Mouse (Mus musculus) ES-Bruce4 (cell line): ENCODE measurements at regions not wholly inside any gene's neighbourhood (a gene's known extent, or its start where the extent isn't known, plus 50 kb on each side); places are given as distances from the start of the nearest gene placed in this dataset.

Source experiments
- H3K27ac ChIP-seq: 2 replicates; pipeline ENCODE4 v1.5.1; 2012; ENCODE audit warnings: low read length, inconsistent platforms; ENCODE audit not compliant: insufficient read depth
- H3K27me3 ChIP-seq: 2 replicates; pipeline ENCODE4 v1.6.1; 2012; ENCODE audit warnings: mild to moderate bottlenecking, low read length, inconsistent platforms; ENCODE audit not compliant: control insufficient read depth, poor library complexity, insufficient read depth, severe bottlenecking
- H3K36me3 ChIP-seq: 2 replicates; pipeline ENCODE4 v1.6.1; 2012; ENCODE audit warnings: inconsistent platforms, mild to moderate bottlenecking, low read length, moderate library complexity; ENCODE audit not compliant: control insufficient read depth, poor library complexity, insufficient read depth, severe bottlenecking
- H3K4me1 ChIP-seq: one replicate; pipeline ENCODE4 v1.8.1; 2011; ENCODE audit warnings: low read length; ENCODE audit not compliant: control insufficient read depth, insufficient read depth
- H3K4me3 ChIP-seq: 2 replicates; pipeline ENCODE4 v1.5.1; 2011; ENCODE audit warnings: low read depth, mild to moderate bottlenecking, low read length
- H3K9ac ChIP-seq: 2 replicates; pipeline ENCODE4 v1.6.1; 2012; ENCODE audit warnings: low read depth, mild to moderate bottlenecking, inconsistent platforms; ENCODE audit not compliant: poor library complexity, severe bottlenecking
- H3K9me3 ChIP-seq: replicated peaks from 2 replicates; pipeline ENCODE4 v1.6.1; 2012; ENCODE audit warnings: mild to moderate bottlenecking, low read length, inconsistent platforms; ENCODE audit not compliant: control insufficient read depth, poor library complexity, insufficient read depth, severe bottlenecking
- CTCF ChIP-seq: IDR thresholded peaks from one replicate; pipeline ENCODE4 v1.8.1; 2011; ENCODE audit warnings: low read depth, low read length
- EP300 ChIP-seq: IDR thresholded peaks from 2 replicates; pipeline ENCODE4 v1.6.1; 2011; ENCODE audit warnings: low read depth, low read length; ENCODE audit not compliant: insufficient read depth
- POLR2A ChIP-seq: IDR thresholded peaks from one replicate; pipeline ENCODE4 v1.8.1; 2011; ENCODE audit warnings: low read length; ENCODE audit not compliant: insufficient read depth

- Histone ChIP-seq H3K36me3 (no peaks in the 10 kb centered on the region), H3K4me3 (no peak overlapping the region), H3K9me3 (no peaks in the 10 kb centered on the region), H3K4me1 (no peaks in the 10 kb centered on the region), H3K27me3 (no peaks in the 10 kb centered on the region), H3K27ac (no peak overlapping the region), H3K9ac (no peak overlapping the region)
- TF ChIP-seq EP300 (no peak), POLR2A (no peak), CTCF (no peak)
Observed at GRCm38 (mm10) chr5:26338191-26338590, 80.7 kb downstream of the Gm7361 start.

GRCm38 (mm10) chr5:26339266-26339665 lies 81.8 kb downstream of the Gm7361 start:
- Histone ChIP-seq H3K27me3 (no peaks in the 10 kb centered on the region), H3K4me3 (no peak overlapping the region), H3K36me3 (no peaks in the 10 kb centered on the region), H3K9me3 (no peaks in the 10 kb centered on the region), H3K9ac (no peak overlapping the region), H3K4me1 (no peaks in the 10 kb centered on the region), H3K27ac (no peak overlapping the region)
- TF ChIP-seq POLR2A (no peak), EP300 (no peak), CTCF (no peak)

- H3K9ac ChIP-seq: no peak overlapping the region
- H3K4me3 ChIP-seq: no peak overlapping the region
- no peaks in the 10 kb centered on the region; the same call in 1 of the 2 replicates for H3K9me3 ChIP-seq
Observed at GRCm38 (mm10) chr5:26355156-26355555, 97.7 kb downstream of the Gm7361 start.

GRCm38 (mm10) chr5:26359082-26359481 lies 101.6 kb downstream of the Gm7361 start:
- no peak overlapping the region for H3K4me3 ChIP-seq
- H3K27ac ChIP-seq: no peak overlapping the region
- no peaks in the 10 kb centered on the region; the same call in 1 of the 2 replicates for H3K9me3 ChIP-seq
- no peaks in the 10 kb centered on the region for H3K27me3 ChIP-seq
- H3K9ac ChIP-seq: no peak overlapping the region
- no peaks in the 10 kb centered on the region for H3K4me1 ChIP-seq
- no peak for TF ChIP-seq CTCF
- TF ChIP-seq EP300: no peak
- TF ChIP-seq POLR2A: no peak
- no peaks in the 10 kb centered on the region for H3K36me3 ChIP-seq

More at GRCm38 (mm10) chr5:26355156-26355555, 97.7 kb downstream of the Gm7361 start:
- no peak overlapping the region for H3K27ac ChIP-seq
- H3K4me1 ChIP-seq: no peaks in the 10 kb centered on the region
- no peaks in the 10 kb centered on the region for H3K27me3 ChIP-seq
- H3K36me3 ChIP-seq: no peaks in the 10 kb centered on the region
- TF ChIP-seq POLR2A: no peak
- TF ChIP-seq CTCF: no peak
- TF ChIP-seq EP300: no peak

- no peak overlapping the region for H3K27ac ChIP-seq
- H3K27me3 ChIP-seq: no peaks in the 10 kb centered on the region
- TF ChIP-seq POLR2A (no peak), CTCF (no peak), EP300 (no peak)
- no peak overlapping the region for H3K9ac ChIP-seq
- no peaks in the 10 kb centered on the region for H3K4me1 ChIP-seq
- peaks cover 7% of the 10 kb centered on the region; the same call in 1 of the 2 replicates for H3K9me3 ChIP-seq
- H3K36me3 ChIP-seq: no peaks in the 10 kb centered on the region
- no peak overlapping the region for H3K4me3 ChIP-seq
Observed at GRCm38 (mm10) chr5:26374175-26374984, 116.9 kb downstream of the Gm7361 start.

- H3K27ac ChIP-seq: no peak overlapping the region
- no peaks in the 10 kb centered on the region for H3K27me3 ChIP-seq
- no peaks in the 10 kb centered on the region for H3K36me3 ChIP-seq
- H3K9ac ChIP-seq: no peak overlapping the region
- H3K4me3 ChIP-seq: no peak overlapping the region
- H3K9me3 ChIP-seq: no peaks in the 10 kb centered on the region
- H3K4me1 ChIP-seq: no peaks in the 10 kb centered on the region
- TF ChIP-seq POLR2A: no peak
- no peak for TF ChIP-seq EP300
- TF ChIP-seq CTCF: no peak
Observed at GRCm38 (mm10) chr5:26407088-26407672, 149.7 kb downstream of the Gm7361 start.
